Mouse (Mus musculus) heart, postnatal 0 days (tissue): ENCODE data around the gene Itpr2.

Experiments used
- CTCF ChIP-seq: IDR thresholded peaks from 2 replicates; pipeline ENCODE4 v1.5.1; 2016; ENCODE audit warnings: antibody characterized with exemption, control low read depth, low read depth
- EP300 ChIP-seq: IDR thresholded peaks from 2 replicates; pipeline ENCODE4 v1.6.1; 2016; ENCODE audit warnings: antibody characterized with exemption, low read depth

DNA sequence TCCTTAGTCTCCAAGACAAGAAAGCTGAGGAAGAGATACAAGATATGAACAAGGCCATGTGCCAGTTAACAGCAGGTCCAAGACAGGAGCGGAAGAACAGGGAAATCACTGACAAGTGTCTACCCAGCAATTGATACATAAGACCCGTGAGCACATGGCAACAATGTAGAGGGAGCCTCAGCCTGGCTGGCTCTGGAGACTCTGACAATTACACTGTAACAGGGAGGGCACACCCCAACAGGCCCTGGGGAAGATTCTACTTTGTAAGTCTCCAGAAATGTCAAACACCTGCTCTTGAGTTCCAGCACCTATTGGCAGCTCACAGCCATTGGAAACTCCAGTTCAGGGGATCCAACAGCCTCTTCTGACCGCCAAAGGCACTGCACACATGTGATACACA, 3.6 kb downstream of the Itpr2 start:
- no peak for TF ChIP-seq CTCF
- TF ChIP-seq EP300 = no peak
